Mouse (Mus musculus) G1E (cell line): ENCODE results near the gene Tppp.

Experiments
- CTCF ChIP-seq: IDR thresholded peaks from 2 replicates; pipeline ENCODE4 v1.5.1; 2012; ENCODE audit warnings: low read depth, low read length, inconsistent platforms, mixed read lengths
- GATA1 ChIP-seq: IDR thresholded peaks from 2 replicates; pipeline ENCODE4 v1.6.1; 2012; ENCODE audit warnings: borderline replicate concordance, low read length, inconsistent platforms, mixed read lengths
- GATA2 ChIP-seq: IDR thresholded peaks from 2 replicates; pipeline ENCODE4 v1.6.1; 2012; ENCODE audit warnings: low read depth, low read length, inconsistent platforms, borderline replicate concordance
- POLR2AphosphoS5 ChIP-seq: IDR thresholded peaks from 2 replicates; pipeline ENCODE4 v1.6.1; 2012; ENCODE audit warnings: low read depth, low read length, inconsistent platforms; ENCODE audit not compliant: insufficient replicate concordance

DNA sequence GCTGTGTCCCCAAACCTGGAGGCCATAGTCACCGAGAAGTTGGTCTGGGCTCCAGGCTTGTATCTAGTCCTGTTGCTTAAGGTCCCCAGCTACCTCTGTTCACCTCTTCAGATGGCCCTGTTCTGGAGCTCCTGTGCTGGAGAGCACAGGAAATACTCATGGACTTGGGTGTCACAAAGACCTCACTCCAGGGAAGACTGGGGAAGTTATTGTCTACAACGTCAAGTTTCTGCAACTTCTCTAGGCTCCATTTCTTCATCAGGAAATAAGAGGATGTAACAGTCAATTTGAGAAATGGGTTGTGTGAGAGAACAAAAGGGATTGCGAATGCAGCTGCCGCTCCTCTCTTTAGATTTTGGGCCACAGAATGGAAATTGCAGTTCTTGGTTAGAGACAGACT is 12.8 kb upstream of the Tppp start:
- TF ChIP-seq GATA2, result no peak
- no peak for TF ChIP-seq GATA1
- no peak for TF ChIP-seq CTCF
- no peak for TF ChIP-seq POLR2AphosphoS5
